Mouse (Mus musculus): ENCODE results near the gene Slc25a22. TPM values are rescaled to one million over a fixed set of nuclear protein-coding genes. Genes with fewer than 3 reads are reported as not detected.

Gene Slc25a22
- polyA plus RNA-seq, 1 experiment from 2014 or later, result 33.9 TPM

DNA sequence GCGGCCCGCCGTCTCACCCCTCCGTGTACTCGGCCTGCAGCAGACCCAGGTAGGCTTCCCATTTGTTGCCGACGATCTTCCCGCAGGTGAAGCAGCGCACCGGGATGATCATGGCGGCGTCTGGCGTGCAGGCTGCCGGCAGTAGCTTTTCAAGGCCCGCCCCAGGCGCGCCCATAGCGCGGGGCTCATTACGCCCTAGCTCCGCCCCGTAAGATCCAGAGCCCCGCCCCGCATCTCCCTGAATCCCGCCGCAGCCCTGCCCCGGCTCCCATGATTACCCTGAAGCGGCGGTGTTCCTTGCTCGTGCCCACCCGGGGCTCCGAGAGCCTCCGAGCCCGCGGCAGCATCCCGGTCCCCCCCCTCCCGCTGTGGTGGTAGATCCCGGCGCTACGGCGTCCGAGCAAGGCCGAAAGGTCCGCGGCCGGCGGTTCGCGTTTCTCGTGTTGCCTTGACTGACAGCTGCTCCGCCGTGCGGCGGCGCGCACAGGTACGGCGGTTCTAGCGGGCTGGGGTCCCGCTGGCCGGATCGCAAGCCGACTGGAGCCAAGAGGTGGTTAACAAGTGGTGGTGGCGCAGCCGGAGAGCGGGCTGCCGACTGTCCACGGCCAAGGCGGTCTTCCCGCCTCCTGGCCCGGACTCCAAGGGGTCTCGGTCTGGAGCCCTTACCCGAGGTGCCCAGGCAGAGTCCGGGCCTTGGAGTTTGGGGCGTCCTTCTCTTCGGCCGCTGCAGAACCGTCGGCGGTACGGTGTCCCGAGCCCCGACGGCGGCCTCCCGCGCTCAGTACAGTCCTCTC, 37.5 kb upstream of the Slc25a22 start, which contains the start of the genes Polr2l and Tspan4:
Polr2l (minus strand) TSS at position 122 of the 794 bp plus-strand sequence.
Tspan4 (plus strand) TSS at position 230 of the 794 bp plus-strand sequence.
- Histone ChIP-seq H3K9ac (ENCODE audit: low read depth, low read length) (peak within 1 kb of the TSS; percentile 84), H3K27ac (ENCODE audit: low read depth, low read length) (peak within 1 kb of the TSS; percentile 89), H3K4me1 (replicated peaks; ENCODE audit: control insufficient read depth, insufficient read depth, low read length) (peaks cover 5% of the 10 kb centered on the region; the same call in 1 of the 2 replicates), H3K4me3 (ENCODE audit: low read depth, low read length) (peak within 1 kb of the TSS; percentile 85), H3K27me3 (ENCODE audit: control insufficient read depth, insufficient read depth, low read length) (peaks cover 11% of the 10 kb centered on the region), H3K4me2 (replicated peaks; ENCODE audit: low read depth, low read length) (peak within 1 kb of the TSS; percentile 89), H3K36me3 (ENCODE audit: control insufficient read depth, insufficient read depth, low read length) (peaks cover 5% of the 10 kb centered on the region; the same call in 1 of the 2 replicates), H3K9me3 (ENCODE audit: control insufficient read depth, low read length) (no peaks in the 10 kb centered on the region)
- 0% methylated on average over 62 of the region's 87 CpGs for WGBS
- DNase-seq (ENCODE audit: low spot score) (peak; percentile 89), ATAC-seq (ENCODE audit: low FRiP score) (peak; percentile 78)

- WGBS, result 8% methylated on average over 5 of the region's 5 CpGs
- H3K27ac ChIP-seq (ENCODE audit: low read depth, low read length), result no peak overlapping the region
- H3K9ac ChIP-seq (ENCODE audit: low read depth, low read length), result peak overlapping the region; percentile 84
- peaks cover 11% of the 10 kb centered on the region for H3K4me1 ChIP-seq (replicated peaks; ENCODE audit: control insufficient read depth, insufficient read depth, low read length)
- peak overlapping the region; percentile 89 for H3K4me2 ChIP-seq (replicated peaks; ENCODE audit: low read depth, low read length)
- no peaks in the 10 kb centered on the region for H3K9me3 ChIP-seq (ENCODE audit: control insufficient read depth, low read length)
- H3K27me3 ChIP-seq (ENCODE audit: control insufficient read depth, insufficient read depth, low read length), result peaks cover 11% of the 10 kb centered on the region
- ATAC-seq (ENCODE audit: low FRiP score), result no peak
- DNase-seq (ENCODE audit: low spot score), result no peak
- peaks cover 7% of the 10 kb centered on the region; the same call in 1 of the 2 replicates for H3K36me3 ChIP-seq (ENCODE audit: control insufficient read depth, insufficient read depth, low read length)
- H3K4me3 ChIP-seq (ENCODE audit: low read depth, low read length), result peak overlapping the region; percentile 85
These were observed 36.5 kb upstream of the Slc25a22 start for GRCm38 (mm10) chr7:141474160-141474559.

GRCm38 (mm10) chr7:141472763-141473162, 35.1 kb upstream of the Slc25a22 start:
- Histone ChIP-seq H3K27ac (ENCODE audit: low read depth, low read length) (no peak overlapping the region), H3K4me2 (replicated peaks; ENCODE audit: low read depth, low read length) (no peak overlapping the region), H3K4me1 (replicated peaks; ENCODE audit: control insufficient read depth, insufficient read depth, low read length) (peaks cover 14% of the 10 kb centered on the region), H3K27me3 (ENCODE audit: control insufficient read depth, insufficient read depth, low read length) (peaks cover 11% of the 10 kb centered on the region), H3K9me3 (ENCODE audit: control insufficient read depth, low read length) (no peaks in the 10 kb centered on the region), H3K36me3 (ENCODE audit: control insufficient read depth, insufficient read depth, low read length) (peaks cover 7% of the 10 kb centered on the region; the same call in 1 of the 2 replicates), H3K9ac (ENCODE audit: low read depth, low read length) (no peak overlapping the region), H3K4me3 (ENCODE audit: low read depth, low read length) (no peak overlapping the region)
- no peak for ATAC-seq (ENCODE audit: low FRiP score)
- DNase-seq (ENCODE audit: low spot score), result no peak
- WGBS, result 90% methylated on average over 6 of the region's 6 CpGs

DNA sequence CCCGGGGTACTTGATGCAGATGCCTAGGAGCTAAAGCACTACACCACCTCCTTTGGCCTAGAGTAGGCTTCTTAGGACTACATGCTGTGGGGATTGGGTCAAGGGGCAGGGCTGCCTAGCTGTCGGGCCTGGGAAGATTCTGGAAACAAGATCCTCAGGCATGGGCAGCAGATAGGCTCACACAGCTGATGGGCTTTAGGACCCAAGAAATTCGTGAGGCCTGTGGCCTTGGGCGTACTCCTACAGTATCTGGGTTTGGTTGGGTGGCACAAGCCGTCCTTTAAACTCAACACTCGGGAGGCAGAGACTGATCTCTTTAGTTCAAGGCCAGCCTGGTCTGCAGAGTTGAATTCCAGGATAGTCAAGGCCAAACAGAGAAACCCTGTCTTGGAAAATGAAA, 34.5 kb upstream of the Slc25a22 start:
- no peaks in the 10 kb centered on the region for H3K9me3 ChIP-seq (ENCODE audit: control insufficient read depth, low read length)
- H3K27me3 ChIP-seq (ENCODE audit: control insufficient read depth, insufficient read depth, low read length), result peaks cover 11% of the 10 kb centered on the region
- H3K4me1 ChIP-seq (replicated peaks; ENCODE audit: control insufficient read depth, insufficient read depth, low read length), result peaks cover 14% of the 10 kb centered on the region
- no peak overlapping the region for H3K4me2 ChIP-seq (replicated peaks; ENCODE audit: low read depth, low read length)
- WGBS, result 80% methylated on average over 6 of the region's 6 CpGs
- ATAC-seq (ENCODE audit: low FRiP score), result no peak
- no peak overlapping the region for H3K27ac ChIP-seq (ENCODE audit: low read depth, low read length)
- no peak overlapping the region for H3K9ac ChIP-seq (ENCODE audit: low read depth, low read length)
- peaks cover 7% of the 10 kb centered on the region; the same call in 1 of the 2 replicates for H3K36me3 ChIP-seq (ENCODE audit: control insufficient read depth, insufficient read depth, low read length)
- DNase-seq (ENCODE audit: low spot score), result no peak
- H3K4me3 ChIP-seq (ENCODE audit: low read depth, low read length), result no peak overlapping the region

GRCm38 (mm10) chr7:141471236-141471635, 33.5 kb upstream of the Slc25a22 start:
- H3K4me3 ChIP-seq (ENCODE audit: low read depth, low read length), result no peak overlapping the region
- no peak for ATAC-seq (ENCODE audit: low FRiP score)
- peaks cover 7% of the 10 kb centered on the region; the same call in 1 of the 2 replicates for H3K36me3 ChIP-seq (ENCODE audit: control insufficient read depth, insufficient read depth, low read length)
- no peak overlapping the region for H3K27ac ChIP-seq (ENCODE audit: low read depth, low read length)
- WGBS, result 93% methylated on average over 1 of the region's 1 CpGs
- H3K4me2 ChIP-seq (replicated peaks; ENCODE audit: low read depth, low read length), result no peak overlapping the region
- DNase-seq (ENCODE audit: low spot score), result no peak
- H3K9me3 ChIP-seq (ENCODE audit: control insufficient read depth, low read length), result no peaks in the 10 kb centered on the region
- peaks cover 14% of the 10 kb centered on the region for H3K4me1 ChIP-seq (replicated peaks; ENCODE audit: control insufficient read depth, insufficient read depth, low read length)
- H3K9ac ChIP-seq (ENCODE audit: low read depth, low read length), result no peak overlapping the region
- H3K27me3 ChIP-seq (ENCODE audit: control insufficient read depth, insufficient read depth, low read length), result peaks cover 13% of the 10 kb centered on the region

DNA sequence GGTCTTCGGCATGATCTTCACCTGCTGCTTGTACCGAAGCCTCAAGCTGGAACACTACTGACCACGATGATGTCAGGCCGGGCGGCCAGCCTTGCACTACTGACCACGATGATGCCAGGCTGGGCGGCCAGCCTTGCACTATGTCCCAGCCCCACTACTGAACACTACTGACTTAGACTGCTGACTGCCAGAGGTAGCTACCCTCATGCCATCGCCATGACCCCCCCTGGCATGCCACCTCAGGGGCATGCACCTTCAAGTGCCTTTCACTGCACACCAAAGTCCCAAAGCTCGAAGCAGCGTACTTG, 32.9 kb upstream of the Slc25a22 start:
- H3K4me2 ChIP-seq (replicated peaks; ENCODE audit: low read depth, low read length), result no peak overlapping the region
- no peak for ATAC-seq (ENCODE audit: low FRiP score)
- peaks cover 14% of the 10 kb centered on the region for H3K27me3 ChIP-seq (ENCODE audit: control insufficient read depth, insufficient read depth, low read length)
- WGBS, result 95% methylated on average over 10 of the region's 10 CpGs
- no peak overlapping the region for H3K9ac ChIP-seq (ENCODE audit: low read depth, low read length)
- H3K4me3 ChIP-seq (ENCODE audit: low read depth, low read length), result no peak overlapping the region
- no peaks in the 10 kb centered on the region for H3K9me3 ChIP-seq (ENCODE audit: control insufficient read depth, low read length)
- peaks cover 14% of the 10 kb centered on the region for H3K4me1 ChIP-seq (replicated peaks; ENCODE audit: control insufficient read depth, insufficient read depth, low read length)
- H3K27ac ChIP-seq (ENCODE audit: low read depth, low read length), result no peak overlapping the region
- DNase-seq (ENCODE audit: low spot score), result no peak
- peaks cover 7% of the 10 kb centered on the region; the same call in 1 of the 2 replicates for H3K36me3 ChIP-seq (ENCODE audit: control insufficient read depth, insufficient read depth, low read length)

GRCm38 (mm10) chr7:141469901-141470636, 32.4 kb upstream of the Slc25a22 start:
- H3K36me3 ChIP-seq (ENCODE audit: control insufficient read depth, insufficient read depth, low read length), result peaks cover 7% of the 10 kb centered on the region; the same call in 1 of the 2 replicates
- DNase-seq (ENCODE audit: low spot score), result no peak
- WGBS, result 90% methylated on average over 18 of the region's 18 CpGs
- no peak overlapping the region for H3K4me3 ChIP-seq (ENCODE audit: low read depth, low read length)
- H3K9ac ChIP-seq (ENCODE audit: low read depth, low read length), result 0 out of 2 replicates have a peak overlapping the region, but pooled peaks have one; percentile 59
- ATAC-seq (ENCODE audit: low FRiP score), result no peak
- no peaks in the 10 kb centered on the region for H3K9me3 ChIP-seq (ENCODE audit: control insufficient read depth, low read length)
- peak overlapping the region; percentile 66; the same call in 1 of the 2 replicates for H3K4me2 ChIP-seq (replicated peaks; ENCODE audit: low read depth, low read length)
- H3K27ac ChIP-seq (ENCODE audit: low read depth, low read length), result no peak overlapping the region
- peaks cover 19% of the 10 kb centered on the region for H3K27me3 ChIP-seq (ENCODE audit: control insufficient read depth, insufficient read depth, low read length)
- peaks cover 14% of the 10 kb centered on the region for H3K4me1 ChIP-seq (replicated peaks; ENCODE audit: control insufficient read depth, insufficient read depth, low read length)

- Histone ChIP-seq H3K27ac (ENCODE audit: low read depth, low read length) (peak overlapping the region; percentile 89), H3K9me3 (ENCODE audit: control insufficient read depth, low read length) (no peaks in the 10 kb centered on the region), H3K36me3 (ENCODE audit: control insufficient read depth, insufficient read depth, low read length) (peaks cover 7% of the 10 kb centered on the region; the same call in 1 of the 2 replicates), H3K9ac (ENCODE audit: low read depth, low read length) (peak overlapping the region; percentile 59), H3K4me2 (replicated peaks; ENCODE audit: low read depth, low read length) (peak overlapping the region; percentile 66), H3K4me1 (replicated peaks; ENCODE audit: control insufficient read depth, insufficient read depth, low read length) (peaks cover 14% of the 10 kb centered on the region), H3K27me3 (ENCODE audit: control insufficient read depth, insufficient read depth, low read length) (peaks cover 25% of the 10 kb centered on the region), H3K4me3 (ENCODE audit: low read depth, low read length) (peak overlapping the region; percentile 51)
- 71% methylated on average over 6 of the region's 6 CpGs for WGBS
- ATAC-seq (ENCODE audit: low FRiP score) (no peak), DNase-seq (ENCODE audit: low spot score) (no peak)
These were observed 31.7 kb upstream of the Slc25a22 start for GRCm38 (mm10) chr7:141469352-141469751.
